Mouse (Mus musculus) monocyte, adult 59 days (primary cell): ENCODE results near the gene Scaper. TPM values are rescaled to one million over a fixed set of nuclear protein-coding genes. Genes with fewer than 3 reads are reported as not detected.

Experiments
- total RNA-seq, 2 experiments: library from RNA; stranded (reverse); gene quantifications; one replicate each; pipeline ENCODE4 v1.2.4; 2023

Gene Scaper
- 10 to 100 TPM; 11.8 to 13.2 TPM for total RNA-seq

GRCm38 (mm10) chr9:55937664-55938617 is at the start of gene Scaper:
Gene Scaper, minus strand, starts transcription at chr9:55938119.

GRCm38 (mm10) chr9:55538377-55538776 is 399.5 kb downstream of the Scaper start, which contains the start of gene Isl2:
Gene Isl2, plus strand, starts transcription at chr9:55538672.

GRCm38 (mm10) chr9:55512027-55512543 is 425.8 kb downstream of the Scaper start, which contains the start of gene Etfa:
Gene Etfa, minus strand, starts transcription at chr9:55512243.

Other genes starting within 250 kb of the Scaper start
- not detected for gene 4930563M21Rik, start 72.4 kb upstream of the Scaper start, total RNA-seq
- 10 to 100 TPM; 14.8 to 15.9 TPM for gene Rcn2, start 103.7 kb upstream of the Scaper start, total RNA-seq
- 100 to 1,000 TPM; 191 to 207 TPM for gene Pstpip1, start 151.8 kb upstream of the Scaper start, total RNA-seq
- 10 to 100 TPM; 22.4 to 26.5 TPM for gene Tspan3, start 227.4 kb upstream of the Scaper start, total RNA-seq